Mouse (Mus musculus): ENCODE data around the gene Hnf4a. TPM values are rescaled to one million over a fixed set of nuclear protein-coding genes. Genes with fewer than 3 reads are reported as not detected.

Hnf4a gene
- polyA plus RNA-seq, 1 experiment from 2014 or later, result 0.18 TPM

GRCm38 (mm10) chr2:163467585-163467984 is 39.0 kb upstream of the Hnf4a start:
- Histone ChIP-seq H3K4me1 (replicated peaks) (peaks cover 45% of the 10 kb centered on the region), H3K4me3 (no peak overlapping the region), H3K27me3 (replicated peaks) (no peaks in the 10 kb centered on the region), H3K36me3 (peaks cover 24% of the 10 kb centered on the region), H3K9ac (no peak overlapping the region), H3K9me3 (replicated peaks) (no peaks in the 10 kb centered on the region), H3K27ac (ENCODE audit: poor library complexity, severe bottlenecking) (no peak overlapping the region), H3K4me2 (no peak overlapping the region)
- no peak for ATAC-seq (ENCODE audit: insufficient number of reproducible peaks, low FRiP score)
- WGBS, result 66% methylated on average over 6 of the region's 6 CpGs

DNA sequence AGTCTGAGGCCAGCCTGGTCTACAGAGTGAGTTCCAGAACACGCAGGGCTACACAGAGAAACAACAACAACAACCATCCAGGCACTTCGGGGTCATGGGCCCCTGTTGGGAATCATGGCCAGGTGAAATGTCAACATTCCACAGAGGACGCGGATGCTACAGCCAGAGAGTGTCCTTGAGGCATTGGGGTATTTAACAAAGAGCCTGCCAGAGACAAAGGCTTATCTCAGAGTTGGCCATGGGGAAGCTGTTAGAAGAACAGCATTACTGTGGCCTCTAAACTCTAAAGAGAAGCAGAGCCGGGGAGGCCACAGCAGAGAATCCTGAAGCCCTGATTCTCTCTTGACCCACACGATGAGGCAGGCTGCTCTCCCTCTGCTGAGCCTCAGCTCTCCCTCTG is 37.7 kb upstream of the Hnf4a start:
- Histone ChIP-seq H3K9ac (no peak overlapping the region), H3K27me3 (replicated peaks) (no peaks in the 10 kb centered on the region; the same call in 1 of the 2 replicates), H3K4me3 (no peak overlapping the region)

GRCm38 (mm10) chr2:163469711-163470110 is 36.9 kb upstream of the Hnf4a start:
- Histone ChIP-seq H3K9ac (no peak overlapping the region), H3K27ac (ENCODE audit: poor library complexity, severe bottlenecking) (no peak overlapping the region), H3K4me3 (no peak overlapping the region), H3K36me3 (peaks cover 24% of the 10 kb centered on the region), H3K4me1 (replicated peaks) (peaks cover 23% of the 10 kb centered on the region), H3K9me3 (replicated peaks) (no peaks in the 10 kb centered on the region), H3K27me3 (replicated peaks) (no peaks in the 10 kb centered on the region; the same call in 1 of the 2 replicates), H3K4me2 (no peak overlapping the region)
- 92% methylated on average over 15 of the region's 15 CpGs for WGBS
- ATAC-seq (ENCODE audit: insufficient number of reproducible peaks, low FRiP score), result no peak

More for the DNA sequence above, 37.7 kb upstream of the Hnf4a start:
- H3K27ac ChIP-seq (ENCODE audit: poor library complexity, severe bottlenecking), result no peak overlapping the region
- no peaks in the 10 kb centered on the region for H3K9me3 ChIP-seq (replicated peaks)
- H3K4me1 ChIP-seq (replicated peaks), result peaks cover 32% of the 10 kb centered on the region
- no peak for ATAC-seq (ENCODE audit: insufficient number of reproducible peaks, low FRiP score)
- 84% methylated on average over 6 of the region's 6 CpGs for WGBS
- no peak overlapping the region for H3K4me2 ChIP-seq
- H3K36me3 ChIP-seq, result peaks cover 24% of the 10 kb centered on the region

DNA sequence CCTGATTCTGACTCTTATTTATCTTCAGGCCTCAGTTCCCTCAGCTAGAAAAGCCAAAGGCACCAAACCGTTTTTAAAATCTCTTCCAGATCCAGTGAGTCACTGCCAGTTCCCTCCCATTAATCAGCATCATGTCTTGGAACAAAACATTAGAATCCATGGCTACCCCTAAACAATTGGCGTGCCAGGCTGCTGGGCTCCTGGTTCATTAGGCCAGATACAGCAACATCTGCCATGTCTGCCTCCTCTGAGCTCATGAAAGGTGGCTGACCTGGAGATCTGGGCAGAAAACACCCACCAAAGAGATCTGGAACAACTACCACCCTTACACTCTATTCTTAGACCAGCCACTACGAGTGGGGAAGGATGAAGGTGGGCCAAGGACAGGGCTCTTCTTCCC is 35.5 kb upstream of the Hnf4a start:
- Histone ChIP-seq H3K4me3 (peak overlapping the region; percentile 81), H3K27ac (ENCODE audit: poor library complexity, severe bottlenecking) (no peak overlapping the region), H3K36me3 (peaks cover 24% of the 10 kb centered on the region), H3K4me2 (peak overlapping the region; percentile 90), H3K27me3 (replicated peaks) (peaks cover 4% of the 10 kb centered on the region; the same call in 1 of the 2 replicates), H3K4me1 (replicated peaks) (peaks cover 10% of the 10 kb centered on the region), H3K9me3 (replicated peaks) (no peaks in the 10 kb centered on the region), H3K9ac (0 out of 2 replicates have a peak overlapping the region, but pooled peaks have one; percentile 86)
- 69% methylated on average over 3 of the region's 3 CpGs for WGBS
- no peak for ATAC-seq (ENCODE audit: insufficient number of reproducible peaks, low FRiP score)

- no peaks in the 10 kb centered on the region for H3K9me3 ChIP-seq (replicated peaks)
- peak overlapping the region; percentile 81 for H3K4me3 ChIP-seq
- H3K27ac ChIP-seq (ENCODE audit: poor library complexity, severe bottlenecking), result peak overlapping the region; percentile 71
- H3K4me2 ChIP-seq, result peak overlapping the region; percentile 90
- H3K36me3 ChIP-seq, result peaks cover 24% of the 10 kb centered on the region
- peak overlapping the region; percentile 86 for H3K9ac ChIP-seq
- peaks cover 4% of the 10 kb centered on the region; the same call in 1 of the 2 replicates for H3K27me3 ChIP-seq (replicated peaks)
- peaks cover 10% of the 10 kb centered on the region for H3K4me1 ChIP-seq (replicated peaks)
- peak; percentile 73 for ATAC-seq (ENCODE audit: insufficient number of reproducible peaks, low FRiP score)
- 5% methylated on average over 36 of the region's 36 CpGs for WGBS
Measured at GRCm38 (mm10) chr2:163471710-163472465, 34.7 kb upstream of the Hnf4a start.

- WGBS, result under 1% methylated on average over 30 of the region's 30 CpGs
- Histone ChIP-seq H3K36me3 (peaks cover 24% of the 10 kb centered on the region), H3K4me1 (replicated peaks) (peaks cover 10% of the 10 kb centered on the region), H3K4me3 (peak within 1 kb of the TSS; percentile 81), H3K9ac (peak within 1 kb of the TSS; percentile 86), H3K27ac (ENCODE audit: poor library complexity, severe bottlenecking) (peak within 1 kb of the TSS; percentile 71), H3K9me3 (replicated peaks) (no peaks in the 10 kb centered on the region), H3K4me2 (peak within 1 kb of the TSS; percentile 90), H3K27me3 (replicated peaks) (peaks cover 4% of the 10 kb centered on the region; the same call in 1 of the 2 replicates)
- peak; percentile 95 for ATAC-seq (ENCODE audit: insufficient number of reproducible peaks, low FRiP score)
Measured at GRCm38 (mm10) chr2:163472466-163472851, 34.1 kb upstream of the Hnf4a start, which contains the start of gene Fitm2. TSS of gene Fitm2 (minus strand) at chr2:163472629.

DNA sequence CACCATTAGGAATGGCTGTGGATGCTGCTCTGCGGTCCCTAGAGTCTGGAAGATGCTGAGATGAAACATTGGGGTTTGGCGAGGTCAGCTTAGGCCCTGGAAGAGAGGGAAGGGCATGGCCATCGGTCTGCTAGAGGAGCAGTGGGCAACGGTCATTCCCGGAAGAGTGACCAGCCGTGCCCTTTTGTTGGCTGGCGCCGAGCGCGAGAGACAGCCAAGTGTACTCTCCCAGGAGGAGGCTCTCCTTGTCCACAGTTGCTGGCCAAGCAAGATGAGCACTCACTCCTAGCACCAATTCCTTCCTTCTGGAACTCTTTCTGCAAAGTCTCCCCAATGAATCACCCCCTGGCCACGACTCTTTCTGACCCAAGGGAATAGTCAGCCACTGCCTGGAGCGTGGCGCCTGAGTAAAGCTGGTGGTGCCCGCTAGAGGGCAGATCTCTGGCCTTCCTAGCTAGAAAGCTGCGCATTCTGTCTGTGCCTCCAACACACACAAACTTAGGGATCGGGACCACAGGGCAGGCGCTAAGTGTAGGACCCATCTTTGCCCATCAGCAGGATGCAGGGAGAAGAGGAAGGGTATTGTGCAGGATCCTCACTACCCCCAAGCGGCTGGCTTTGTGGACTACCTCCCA is 26.3 kb upstream of the Hnf4a start:
- H3K4me3 ChIP-seq, result no peak overlapping the region

DNA sequence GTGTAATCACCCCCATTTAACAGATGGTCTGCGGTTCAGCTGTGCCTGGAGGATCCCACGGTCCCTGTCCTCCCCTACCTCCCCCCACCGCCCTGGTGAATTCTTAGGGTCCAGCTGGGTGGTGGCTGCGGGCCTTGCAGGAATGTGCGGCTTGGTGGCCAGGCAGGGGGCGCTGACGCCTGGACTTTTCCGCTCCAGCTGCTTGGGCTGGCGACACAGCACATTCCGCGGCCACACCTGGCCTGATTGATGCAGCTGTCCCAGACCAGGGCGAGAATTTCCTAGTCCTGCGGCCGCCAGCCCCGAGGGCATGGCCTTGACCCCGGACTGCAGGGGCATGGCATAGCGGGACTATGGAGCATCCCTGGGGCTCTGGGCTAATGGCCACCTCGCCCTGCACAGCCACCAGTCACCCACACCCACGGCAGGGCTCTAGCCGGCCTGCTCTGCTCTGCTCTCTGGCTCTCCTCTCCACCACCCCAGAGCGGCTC is 25.0 kb upstream of the Hnf4a start:
- Histone ChIP-seq H3K4me3 (peak overlapping the region; percentile 32), H3K4me2 (peak overlapping the region; percentile 71), H3K27me3 (replicated peaks) (peaks cover 31% of the 10 kb centered on the region), H3K4me1 (replicated peaks) (peaks cover 8% of the 10 kb centered on the region), H3K9me3 (replicated peaks) (no peaks in the 10 kb centered on the region), H3K36me3 (no peaks in the 10 kb centered on the region), H3K9ac (peak overlapping the region; percentile 33; the same call in 1 of the 2 replicates), H3K27ac (ENCODE audit: poor library complexity, severe bottlenecking) (no peak overlapping the region)
- 2% methylated on average over 21 of the region's 21 CpGs for WGBS
- ATAC-seq (ENCODE audit: insufficient number of reproducible peaks, low FRiP score), result no peak

More for the DNA sequence above, 26.3 kb upstream of the Hnf4a start:
- H3K4me1 ChIP-seq (replicated peaks), result peaks cover 8% of the 10 kb centered on the region
- H3K9me3 ChIP-seq (replicated peaks), result no peaks in the 10 kb centered on the region
- peaks cover 34% of the 10 kb centered on the region for H3K27me3 ChIP-seq (replicated peaks)
- H3K9ac ChIP-seq, result no peak overlapping the region
- no peak for ATAC-seq (ENCODE audit: insufficient number of reproducible peaks, low FRiP score)
- H3K27ac ChIP-seq (ENCODE audit: poor library complexity, severe bottlenecking), result no peak overlapping the region
- WGBS, result 46% methylated on average over 18 of the region's 18 CpGs
- H3K4me2 ChIP-seq, result no peak overlapping the region
- no peaks in the 10 kb centered on the region for H3K36me3 ChIP-seq

DNA sequence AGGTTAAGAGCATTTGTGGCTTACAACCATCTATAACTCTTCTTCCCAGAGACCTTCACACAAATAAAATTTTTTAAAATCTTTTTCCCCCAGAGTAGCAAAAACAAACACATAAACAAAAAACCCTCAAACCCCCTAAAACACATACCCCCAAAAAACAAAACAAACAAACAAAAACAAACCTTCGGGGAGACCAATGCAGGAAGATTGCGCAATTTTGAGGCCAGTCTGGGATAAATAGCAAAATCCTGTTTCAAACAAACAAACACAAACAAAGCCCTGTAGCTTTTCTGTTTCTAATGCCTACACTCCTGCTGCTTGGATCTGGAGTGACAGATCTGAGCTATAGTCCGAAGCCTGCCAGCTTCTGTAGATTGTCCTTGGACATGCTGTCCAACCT is 19.2 kb upstream of the Hnf4a start:
- Histone ChIP-seq H3K9me3 (replicated peaks) (no peaks in the 10 kb centered on the region), H3K27me3 (replicated peaks) (peaks cover 15% of the 10 kb centered on the region), H3K4me3 (no peak overlapping the region), H3K36me3 (no peaks in the 10 kb centered on the region), H3K4me2 (no peak overlapping the region), H3K27ac (ENCODE audit: poor library complexity, severe bottlenecking) (no peak overlapping the region), H3K9ac (no peak overlapping the region), H3K4me1 (replicated peaks) (peaks cover 4% of the 10 kb centered on the region; the same call in 1 of the 2 replicates)
- WGBS, result 80% methylated on average over 3 of the region's 3 CpGs
- no peak for ATAC-seq (ENCODE audit: insufficient number of reproducible peaks, low FRiP score)

DNA sequence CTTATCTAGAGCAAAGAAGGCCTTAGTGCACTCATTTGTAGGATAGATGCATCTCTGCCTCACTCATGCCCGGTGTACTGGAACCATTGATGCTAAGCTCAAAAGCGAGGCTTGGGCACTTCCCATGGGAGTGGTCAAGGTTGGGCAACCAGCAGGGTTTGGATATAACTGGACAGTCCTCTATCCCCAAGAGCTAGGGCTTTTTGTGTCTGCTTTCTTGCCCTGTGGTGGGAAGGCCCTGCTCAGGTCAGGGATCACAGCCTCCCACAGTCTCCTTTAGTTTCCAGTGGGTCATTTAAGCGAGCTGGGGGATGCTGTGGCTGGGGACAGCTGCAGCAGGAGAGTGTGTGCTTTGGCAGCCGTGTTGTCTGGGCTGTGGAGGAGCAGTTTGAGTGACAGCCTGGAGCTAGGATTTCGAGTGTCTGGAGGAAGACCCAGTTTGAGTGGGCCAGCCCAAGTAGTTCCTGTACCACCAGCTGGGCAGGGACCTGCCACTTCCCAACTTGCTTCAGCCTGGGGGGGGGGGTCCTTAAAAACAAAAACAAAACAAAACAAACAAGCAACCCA is 16.8 kb upstream of the Hnf4a start:
- no peak for ATAC-seq (ENCODE audit: insufficient number of reproducible peaks, low FRiP score)
- H3K36me3 ChIP-seq, result no peaks in the 10 kb centered on the region
- H3K4me2 ChIP-seq, result no peak overlapping the region
- H3K27ac ChIP-seq (ENCODE audit: poor library complexity, severe bottlenecking), result no peak overlapping the region
- H3K4me1 ChIP-seq (replicated peaks), result peaks cover 18% of the 10 kb centered on the region
- 50% methylated on average over 5 of the region's 5 CpGs for WGBS
- no peak overlapping the region for H3K9ac ChIP-seq
- no peak overlapping the region for H3K4me3 ChIP-seq
- peaks cover 14% of the 10 kb centered on the region for H3K27me3 ChIP-seq (replicated peaks)
- no peaks in the 10 kb centered on the region for H3K9me3 ChIP-seq (replicated peaks)

GRCm38 (mm10) chr2:163490656-163491055 is 16.0 kb upstream of the Hnf4a start:
- Histone ChIP-seq H3K27ac (ENCODE audit: poor library complexity, severe bottlenecking) (no peak overlapping the region), H3K36me3 (no peaks in the 10 kb centered on the region), H3K4me1 (replicated peaks) (peaks cover 18% of the 10 kb centered on the region), H3K4me3 (no peak overlapping the region), H3K27me3 (replicated peaks) (peaks cover 14% of the 10 kb centered on the region), H3K9me3 (replicated peaks) (no peaks in the 10 kb centered on the region), H3K4me2 (no peak overlapping the region), H3K9ac (no peak overlapping the region)
- ATAC-seq (ENCODE audit: insufficient number of reproducible peaks, low FRiP score), result no peak
- 90% methylated on average over 17 of the region's 17 CpGs for WGBS
